Mouse (Mus musculus) brain, embryonic 18.5 days (tissue): ENCODE results near the gene Ube2k.

ENCODE experiments used
- DNase-seq: peaks from one replicate; pipeline ENCODE4 v3.0.0-alpha.2; 2012; ENCODE audit warnings: low read depth, low spot score

The Ube2k gene

DNA sequence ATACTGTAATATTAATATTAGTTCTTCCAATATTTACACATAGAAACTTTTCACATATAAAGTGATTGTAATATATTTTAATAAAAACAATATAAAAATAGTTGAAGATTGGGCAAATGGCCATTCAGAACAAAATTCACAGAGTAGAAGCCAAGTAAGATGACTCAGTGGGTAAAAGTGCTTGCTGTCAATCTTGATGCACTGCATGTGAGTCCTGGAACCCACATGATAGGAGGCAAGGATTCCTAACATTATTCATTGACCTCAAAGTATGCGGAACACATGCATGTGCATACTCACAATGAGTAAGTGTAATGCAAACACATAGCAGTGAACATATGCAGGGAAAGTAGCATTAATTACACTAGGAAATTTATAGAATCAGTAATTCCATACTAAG is 101.9 kb downstream of the Ube2k start:
- DNase-seq, result no peak
